Mouse (Mus musculus) liver, adult 2 months (tissue): ENCODE results near the gene Fndc4.

ENCODE experiments used
- CTCF ChIP-seq: fragments of 200-500 bp; IDR thresholded peaks from 2 replicates; pipeline ENCODE4 v1.5.1; 2011; ENCODE audit warnings: low read depth, low read length, control low read depth
- POLR2A ChIP-seq: fragments of 200-500 bp; IDR thresholded peaks from 2 replicates; pipeline ENCODE4 v1.6.1; 2011; ENCODE audit warnings: low read length, control low read depth; ENCODE audit not compliant: insufficient read depth; ENCODE audit errors: extremely low read depth

DNA sequence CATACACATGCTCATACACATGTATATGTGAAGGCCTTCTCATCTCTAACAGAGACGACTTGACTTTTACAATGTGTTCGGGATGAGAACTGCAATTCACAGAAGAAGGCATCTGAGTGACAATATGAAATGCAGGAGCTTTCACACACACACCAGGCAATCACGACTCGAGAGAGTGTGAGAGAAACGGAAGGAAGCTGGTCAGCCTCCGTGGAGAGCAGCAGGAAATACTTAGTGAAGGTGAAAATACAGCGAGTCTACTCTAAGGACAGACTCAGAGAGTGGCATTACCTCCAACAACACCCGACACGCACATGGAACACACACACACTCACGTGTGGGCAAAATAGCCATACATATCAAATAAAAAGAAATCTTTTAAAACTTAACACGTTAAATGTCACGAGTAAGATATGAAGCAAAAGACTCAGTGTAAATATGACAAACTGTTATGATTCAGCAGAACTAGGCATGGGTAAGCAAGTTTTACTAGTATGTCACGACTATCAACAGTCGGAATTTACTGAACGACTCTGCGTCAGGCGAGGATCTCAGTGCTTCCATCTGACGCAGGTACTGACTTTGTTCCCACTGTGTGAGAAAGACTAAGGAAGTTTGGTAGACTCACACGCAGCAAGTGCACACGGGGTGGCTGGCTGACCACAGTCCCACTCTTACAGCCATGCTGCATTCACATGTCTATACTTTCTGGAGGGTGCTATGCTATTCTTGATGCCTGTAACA, 16.5 kb downstream of the Fndc4 start:
- TF ChIP-seq POLR2A = no peak
- no peak for TF ChIP-seq CTCF
